Mouse (Mus musculus): ENCODE data around the gene Slc12a8. TPM values are rescaled to one million over a fixed set of nuclear protein-coding genes. Genes with fewer than 3 reads are reported as not detected.

The Slc12a8 gene
- polyA plus RNA-seq (2015; fragmentation: Illumina TruSeq; extraction: RNeasy Lipid Tissue Mini Kit (QIAGEN cat#74804); ENCODE audit: insufficient read depth, low replicate concordance) = 0.65 TPM

DNA sequence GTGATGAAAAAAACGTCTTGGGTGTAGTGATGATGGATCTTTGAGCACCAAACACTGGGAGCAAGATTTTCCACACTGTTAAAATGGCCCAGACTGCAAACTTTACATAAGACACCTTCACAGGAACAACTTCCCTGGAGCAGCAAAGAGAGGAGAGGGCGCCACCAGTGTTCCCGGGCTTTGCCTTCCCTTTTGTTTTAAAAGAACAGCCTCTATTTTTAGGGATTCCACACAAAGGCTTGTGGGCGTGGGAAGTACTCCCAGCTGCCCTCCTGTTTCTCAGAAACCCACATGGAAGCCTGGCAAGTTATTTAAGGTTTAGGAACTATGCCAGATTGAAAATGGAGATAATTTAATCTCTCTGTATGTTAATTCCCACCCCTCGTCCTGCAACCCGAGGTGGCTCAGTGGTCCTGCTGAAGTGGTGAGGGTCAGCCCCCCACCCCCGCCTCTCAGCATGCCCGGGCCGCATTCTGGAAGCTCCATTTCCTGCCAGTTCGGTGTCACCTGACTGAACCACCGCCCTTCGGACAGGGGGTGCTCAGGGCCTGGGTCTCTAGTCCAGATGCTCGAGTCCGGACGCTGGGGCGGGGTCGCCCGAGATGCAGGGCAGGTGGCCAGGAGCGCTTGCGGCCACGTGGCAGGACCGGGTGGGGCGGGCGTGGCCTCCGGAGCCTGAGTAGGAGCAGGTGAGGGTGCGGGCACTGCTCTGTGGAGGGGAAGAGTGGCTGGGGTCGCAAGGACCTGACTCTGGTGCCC lies at the start of gene Slc12a8:
TSS of gene Slc12a8 (plus strand) at position 522 of the 759 bp plus-strand sequence.

GRCm38 (mm10) chr16:33684162-33684702 lies 167.1 kb downstream of the Slc12a8 start, which contains the start of gene Heg1:
Gene Heg1 (plus strand): TSS chr16:33684370.

Other genes with a start within 250 kb of the Slc12a8 start
- gene Zfp148, start 136.5 kb upstream of the Slc12a8 start, polyA plus RNA-seq (2015; fragmentation: Illumina TruSeq; extraction: RNeasy Lipid Tissue Mini Kit (QIAGEN cat#74804); ENCODE audit: insufficient read depth, low replicate concordance) = 50.4 TPM
- 52.0 TPM for gene Heg1, start 167.0 kb downstream of the Slc12a8 start, polyA plus RNA-seq (2015; fragmentation: Illumina TruSeq; extraction: RNeasy Lipid Tissue Mini Kit (QIAGEN cat#74804); ENCODE audit: insufficient read depth, low replicate concordance)

Measured in spleen, adult 10 weeks (tissue).